Mouse (Mus musculus) forebrain, embryonic 11.5 days (tissue): ENCODE measurements around the gene Slc15a4. TPM values are rescaled to one million over a fixed set of nuclear protein-coding genes. Genes with fewer than 3 reads are reported as not detected.

ENCODE experiments used
- ATAC-seq: fragments of 200-750 bp; cut with Nextera tagmentation; replicated peaks from 2 replicates; pipeline ENCODE4 v1.8.0; 2017; ENCODE audit warnings: moderate TSS enrichment; ENCODE audit not compliant: low FRiP score
- DNase-seq: peaks from one replicate; pipeline ENCODE4 v3.0.0-alpha.2; 2017; ENCODE audit warnings: low spot score
- H3K27ac ChIP-seq: fragments of 300-500 bp; sonication (generic); 2 replicates; pipeline ENCODE4 v1.5.1; 2014; ENCODE audit warnings: low read depth, low read length
- H3K27me3 ChIP-seq: fragments of 300-500 bp; sonication (generic); 2 replicates; pipeline ENCODE4 v1.6.1; 2014; ENCODE audit warnings: mild to moderate bottlenecking, low read length, mixed read lengths; ENCODE audit not compliant: control insufficient read depth, insufficient read depth
- H3K36me3 ChIP-seq: fragments of 300-500 bp; sonication (generic); 2 replicates; pipeline ENCODE4 v1.6.1; 2014; ENCODE audit warnings: mild to moderate bottlenecking, low read length, moderate library complexity, mixed read lengths; ENCODE audit not compliant: control insufficient read depth, insufficient read depth
- H3K4me1 ChIP-seq: fragments of 300-500 bp; sonication (generic); replicated peaks from 2 replicates; pipeline ENCODE4 v1.6.1; 2014; ENCODE audit warnings: low read length, mixed read lengths; ENCODE audit not compliant: control insufficient read depth, insufficient read depth
- H3K4me2 ChIP-seq: fragments of 300-500 bp; sonication (generic); 2 replicates; pipeline ENCODE4 v1.6.1; 2014; ENCODE audit warnings: low read depth, mild to moderate bottlenecking, low read length, moderate library complexity, mixed read lengths; ENCODE audit not compliant: severe bottlenecking
- H3K4me3 ChIP-seq: fragments of 300-500 bp; sonication (generic); 2 replicates; pipeline ENCODE4 v1.5.1; 2014; ENCODE audit warnings: low read depth, low read length
- H3K9ac ChIP-seq: fragments of 300-500 bp; sonication (generic); 2 replicates; pipeline ENCODE4 v1.6.1; 2014; ENCODE audit warnings: low read length
- H3K9me3 ChIP-seq: fragments of 300-500 bp; sonication (generic); 2 replicates; pipeline ENCODE4 v1.6.1; 2016; ENCODE audit warnings: low read length, mixed read lengths; ENCODE audit not compliant: control insufficient read depth
- WGBS: fragments of 180-500 bp; shearing (Covaris S2); extraction: QIAGEN DNeasy Blood & Tissue Kit; methylation state at CpG from one replicate; pipeline ENCODE4 v1.1.7; 2014; 5-methylcytosine and 5-hydroxymethylcytosine counted together
- polyA plus RNA-seq: library from polyadenylated mRNA; unstranded; fragments of >200 nt; fragmentation: Nextera tagmentation; extraction: Ambion mirVana; gene quantifications from 2 replicates; pipeline ENCODE4 v1.2.1, GENCODE M21; 2014

Slc15a4 gene
- polyA plus RNA-seq, 1 experiment from 2014 or later = 24.5 TPM

DNA sequence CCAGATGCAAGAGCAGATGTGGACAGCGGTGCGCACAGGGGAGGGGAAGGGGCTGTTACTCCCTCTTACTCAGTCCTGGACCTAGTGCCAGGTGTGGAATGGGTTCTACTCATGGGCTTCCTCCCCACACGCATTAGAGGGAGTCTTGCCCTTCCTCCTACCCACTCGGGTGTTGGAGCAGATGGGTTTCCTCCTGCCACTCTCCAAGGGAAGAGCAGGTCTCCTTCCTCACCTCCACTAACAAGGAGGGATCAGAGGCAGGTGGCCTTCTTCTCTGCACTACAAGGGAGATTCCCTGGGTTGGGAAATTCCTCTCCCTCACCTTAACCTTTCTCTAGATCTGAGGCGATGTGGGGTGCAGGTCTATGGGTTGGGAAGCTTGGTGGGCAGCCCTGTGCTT lies 16.5 kb downstream of the Slc15a4 start:
- Histone ChIP-seq H3K9ac (peak overlapping the region; percentile 97), H3K27me3 (no peaks in the 10 kb centered on the region), H3K36me3 (no peaks in the 10 kb centered on the region), H3K4me1 (peaks cover 10% of the 10 kb centered on the region; the same call in 1 of the 2 replicates), H3K9me3 (no peaks in the 10 kb centered on the region), H3K4me3 (peak overlapping the region; percentile 96), H3K27ac (no peak overlapping the region), H3K4me2 (peak overlapping the region; percentile 95)
- WGBS = 21% methylated on average over 5 of the region's 5 CpGs
- no peak for DNase-seq
- 0 out of 2 replicates have a peak, but pooled peaks have one; percentile 10 for ATAC-seq

DNA sequence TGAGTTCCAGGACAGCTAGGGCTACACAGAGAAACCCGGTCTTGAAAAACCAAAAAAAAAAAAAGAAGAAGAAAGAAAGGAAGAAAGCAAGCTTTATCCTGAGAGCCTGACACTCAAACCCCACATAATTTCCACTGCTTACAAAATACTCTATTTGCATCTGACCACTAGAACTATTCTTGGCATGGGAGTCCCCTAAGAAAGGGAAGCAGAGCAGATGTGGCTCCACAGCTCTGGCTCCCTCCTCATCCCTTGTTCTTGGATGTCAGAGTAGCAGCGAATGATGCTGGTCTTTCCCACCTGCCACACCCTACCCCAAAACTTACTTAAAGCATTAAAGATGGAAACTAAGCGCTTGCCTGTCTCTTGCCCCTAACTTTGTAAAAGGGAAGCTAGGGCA lies 17.2 kb downstream of the Slc15a4 start:
- ATAC-seq (no peak), DNase-seq (no peak)
- Histone ChIP-seq H3K36me3 (no peaks in the 10 kb centered on the region), H3K4me2 (peak overlapping the region; percentile 95), H3K27me3 (no peaks in the 10 kb centered on the region), H3K27ac (no peak overlapping the region), H3K9ac (peak overlapping the region; percentile 97; the same call in 1 of the 2 replicates), H3K4me3 (peak overlapping the region; percentile 96), H3K9me3 (no peaks in the 10 kb centered on the region), H3K4me1 (peaks cover 10% of the 10 kb centered on the region; the same call in 1 of the 2 replicates)
- WGBS = 89% methylated on average over 3 of the region's 3 CpGs

DNA sequence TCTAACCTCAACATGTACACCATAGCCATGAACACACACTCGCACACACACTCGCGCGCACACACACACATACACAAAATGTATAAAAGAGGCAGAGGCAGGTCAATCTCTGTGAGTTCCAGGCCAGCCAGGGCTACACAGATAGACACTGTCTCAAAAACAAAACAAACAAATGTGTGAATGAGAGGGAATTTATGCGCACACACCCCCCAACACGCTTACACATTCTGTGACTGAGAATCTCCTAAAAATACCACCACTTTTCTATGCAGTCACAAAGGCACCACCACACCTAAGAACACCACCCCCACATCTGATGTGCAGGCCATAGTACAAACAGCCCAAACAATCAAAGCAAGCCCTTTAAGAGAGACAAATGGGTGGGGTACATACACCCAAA lies 20.3 kb downstream of the Slc15a4 start:
- Histone ChIP-seq H3K9ac (no peak overlapping the region), H3K4me3 (no peak overlapping the region), H3K4me1 (peaks cover 10% of the 10 kb centered on the region; the same call in 1 of the 2 replicates), H3K27me3 (no peaks in the 10 kb centered on the region), H3K36me3 (no peaks in the 10 kb centered on the region; the same call in 1 of the 2 replicates), H3K27ac (no peak overlapping the region), H3K4me2 (no peak overlapping the region), H3K9me3 (no peaks in the 10 kb centered on the region)
- DNase-seq (no peak), ATAC-seq (no peak)
- WGBS = 96% methylated on average over 6 of the region's 6 CpGs

DNA sequence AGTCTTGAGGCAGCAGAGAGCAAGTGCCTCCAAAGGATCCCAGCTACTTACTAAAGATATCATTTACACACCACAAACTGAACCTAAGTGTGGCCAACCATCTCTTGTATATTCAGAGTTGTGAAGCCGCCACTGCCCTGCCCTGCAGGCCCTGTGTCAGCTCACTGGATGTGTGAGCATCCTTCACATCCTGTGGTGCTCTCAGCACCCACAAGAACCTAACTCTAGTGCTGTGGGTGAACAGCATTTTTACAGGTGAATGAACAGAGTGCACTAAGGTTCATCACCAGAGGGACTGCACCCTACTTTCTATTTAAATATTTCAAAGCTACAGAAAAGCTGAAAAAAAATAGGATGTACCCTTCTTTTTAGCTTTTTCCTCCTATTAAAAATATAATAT lies 20.8 kb downstream of the Slc15a4 start:
- H3K36me3 ChIP-seq = no peaks in the 10 kb centered on the region; the same call in 1 of the 2 replicates
- H3K4me1 ChIP-seq = peaks cover 10% of the 10 kb centered on the region; the same call in 1 of the 2 replicates
- ATAC-seq (no peak), DNase-seq (no peak)
- no peaks in the 10 kb centered on the region for H3K9me3 ChIP-seq
- H3K4me3 ChIP-seq = no peak overlapping the region
- H3K27me3 ChIP-seq = no peaks in the 10 kb centered on the region
- 82% methylated on average over 1 of the region's 1 CpGs for WGBS
- no peak overlapping the region for H3K9ac ChIP-seq
- no peak overlapping the region for H3K4me2 ChIP-seq
- H3K27ac ChIP-seq = no peak overlapping the region

DNA sequence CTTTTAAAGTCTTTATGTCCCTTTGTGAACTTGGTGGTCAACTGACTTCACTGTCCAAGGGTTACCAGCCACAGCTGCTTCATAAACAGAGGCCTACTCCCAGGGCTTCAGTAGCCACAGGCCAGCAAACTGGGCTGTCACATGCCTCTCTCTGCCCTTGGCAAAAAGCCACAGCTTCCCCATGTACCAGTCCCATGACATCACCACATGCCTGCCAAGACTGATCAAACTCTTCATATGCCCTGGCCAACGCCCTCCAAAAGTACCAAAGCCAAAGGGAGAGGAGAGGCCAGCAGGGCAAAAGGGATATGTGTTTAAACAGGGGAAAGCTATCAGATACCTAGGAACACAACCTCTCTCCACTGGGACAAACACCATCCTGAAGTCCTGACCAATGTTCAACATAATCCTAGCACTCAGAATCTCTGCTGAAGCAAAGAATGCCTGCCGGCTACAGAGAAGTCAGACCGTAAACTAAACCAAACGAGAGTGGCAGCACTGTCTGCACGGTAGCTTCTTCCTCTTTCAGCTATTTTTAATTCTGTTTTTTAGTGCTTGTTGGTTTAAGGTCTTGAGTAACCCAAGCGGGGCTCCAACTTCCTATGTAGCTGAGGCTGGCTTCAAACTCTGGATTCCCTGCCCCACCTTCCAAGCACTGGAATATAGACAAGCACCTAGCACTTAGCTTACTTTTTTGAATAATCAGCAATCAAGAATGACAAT lies 21.7 kb downstream of the Slc15a4 start:
- no peak for DNase-seq
- Histone ChIP-seq H3K4me3 (no peak overlapping the region), H3K36me3 (no peaks in the 10 kb centered on the region; the same call in 1 of the 2 replicates), H3K9ac (no peak overlapping the region), H3K4me2 (no peak overlapping the region), H3K4me1 (peaks cover 8% of the 10 kb centered on the region; the same call in 1 of the 2 replicates), H3K27ac (no peak overlapping the region), H3K27me3 (no peaks in the 10 kb centered on the region), H3K9me3 (no peaks in the 10 kb centered on the region)
- no peak for ATAC-seq
- WGBS = 86% methylated on average over 6 of the region's 6 CpGs

DNA sequence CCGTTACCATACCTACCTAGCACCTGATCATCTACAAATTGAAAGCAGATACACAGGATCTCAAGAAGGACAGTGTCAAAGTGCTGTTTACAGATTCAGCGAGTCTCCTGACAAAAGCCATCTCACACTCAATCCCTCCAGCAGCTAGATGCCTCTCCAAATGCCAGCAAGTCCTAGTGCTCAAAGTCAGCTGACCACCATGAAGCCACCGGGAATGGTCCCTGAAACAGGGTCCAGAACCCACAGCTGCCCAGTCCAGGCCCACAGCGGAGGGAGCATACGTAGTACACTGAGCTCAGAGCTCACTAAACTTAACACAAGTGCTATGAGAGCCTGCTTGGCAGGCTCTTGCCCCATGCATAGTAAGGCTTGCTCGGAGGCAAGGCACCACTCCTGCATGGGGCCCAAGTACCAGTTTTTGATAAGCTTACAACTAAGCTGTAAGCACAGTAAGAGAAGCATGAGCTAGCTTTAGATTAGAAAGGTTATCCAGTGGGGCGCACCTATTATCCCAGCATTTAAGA lies 23.4 kb downstream of the Slc15a4 start:
- Histone ChIP-seq H3K9ac (no peak overlapping the region), H3K36me3 (no peaks in the 10 kb centered on the region; the same call in 1 of the 2 replicates), H3K27me3 (no peaks in the 10 kb centered on the region), H3K4me3 (no peak overlapping the region), H3K9me3 (no peaks in the 10 kb centered on the region), H3K4me1 (no peaks in the 10 kb centered on the region), H3K27ac (no peak overlapping the region), H3K4me2 (no peak overlapping the region)
- WGBS = 88% methylated on average over 7 of the region's 7 CpGs
- DNase-seq (no peak), ATAC-seq (no peak)

DNA sequence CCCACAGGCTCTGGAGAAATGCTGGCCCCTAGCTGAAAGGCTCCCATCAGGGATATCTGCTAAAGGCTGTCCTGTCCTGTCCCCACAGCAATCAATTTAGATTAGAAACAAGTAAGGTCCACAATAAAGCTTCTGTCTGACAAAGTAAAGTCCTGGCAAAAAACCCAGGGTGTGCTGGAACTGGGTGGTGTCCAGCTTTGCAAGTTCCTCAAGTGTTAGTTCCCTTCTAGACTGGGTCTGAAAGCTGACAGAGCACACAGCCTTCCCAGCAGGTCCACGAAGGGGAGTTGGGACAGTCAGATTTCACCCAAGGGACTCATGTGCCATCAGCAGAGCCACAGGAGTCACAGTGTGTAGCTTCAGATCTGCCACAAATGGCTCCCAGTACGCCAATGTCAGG lies 25.2 kb downstream of the Slc15a4 start:
- H3K27me3 ChIP-seq = no peaks in the 10 kb centered on the region
- no peak for ATAC-seq
- WGBS = 94% methylated on average over 2 of the region's 2 CpGs
- no peak overlapping the region for H3K4me3 ChIP-seq
- no peak overlapping the region for H3K4me2 ChIP-seq
- H3K27ac ChIP-seq = no peak overlapping the region
- H3K9me3 ChIP-seq = no peaks in the 10 kb centered on the region
- H3K36me3 ChIP-seq = peaks cover 9% of the 10 kb centered on the region; the same call in 1 of the 2 replicates
- no peak for DNase-seq
- H3K9ac ChIP-seq = no peak overlapping the region
- H3K4me1 ChIP-seq = no peaks in the 10 kb centered on the region

DNA sequence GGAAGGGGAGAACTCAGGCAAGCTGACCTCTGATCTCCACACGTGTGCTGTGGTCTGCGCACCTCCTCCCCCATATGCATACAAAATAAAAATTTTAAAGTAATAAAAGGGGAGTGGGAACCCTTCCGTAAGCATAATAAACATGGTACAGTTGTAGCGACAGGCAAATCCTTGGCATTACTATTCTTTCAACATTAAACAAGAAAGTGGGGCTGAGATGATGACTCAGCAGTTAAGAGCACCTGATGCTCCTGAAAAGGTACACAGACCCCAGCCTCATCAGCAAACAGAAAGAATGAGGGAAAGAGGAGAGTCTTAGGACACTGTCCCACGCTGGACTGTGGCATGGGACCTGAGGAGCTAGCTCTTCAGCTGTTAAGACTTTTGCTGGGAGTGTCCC lies 29.7 kb downstream of the Slc15a4 start:
- Histone ChIP-seq H3K27ac (no peak overlapping the region), H3K4me3 (no peak overlapping the region), H3K9ac (no peak overlapping the region), H3K27me3 (no peaks in the 10 kb centered on the region), H3K4me1 (no peaks in the 10 kb centered on the region), H3K4me2 (no peak overlapping the region), H3K36me3 (peaks cover 18% of the 10 kb centered on the region; the same call in 1 of the 2 replicates), H3K9me3 (no peaks in the 10 kb centered on the region)
- WGBS = 92% methylated on average over 5 of the region's 5 CpGs
- ATAC-seq (no peak), DNase-seq (no peak)
